Mouse (Mus musculus) CH12.LX (cell line): ENCODE measurements around the gene Tnpo1. TPM values are rescaled to one million over a fixed set of nuclear protein-coding genes. Genes with fewer than 3 reads are reported as not detected.

ENCODE experiments used
- DNase-seq: peaks from one replicate; pipeline ENCODE4 v3.0.0-alpha.2; 2013; ENCODE audit errors: extremely low read depth
- H3K27ac ChIP-seq: 2 replicates; pipeline ENCODE4 v1.5.1; 2012; ENCODE audit warnings: low read depth, mild to moderate bottlenecking, control low read depth, moderate library complexity; ENCODE audit not compliant: insufficient read depth
- H3K27me3 ChIP-seq: replicated peaks from 2 replicates; pipeline ENCODE3; 2012; ENCODE audit warnings: inconsistent platforms
- H3K36me3 ChIP-seq, 2 experiments: replicated peaks in 1 of 2; 2 replicates each; pipeline versions ENCODE3 to v1.6.1; 2012; ENCODE audit warnings: inconsistent platforms in 1 of 2, low read length in 1 of 2, mild to moderate bottlenecking in 1 of 2, mixed read lengths in 1 of 2, moderate library complexity in 1 of 2; ENCODE audit not compliant: control insufficient read depth in 1 of 2, insufficient read depth in 1 of 2
- H3K4me1 ChIP-seq, 2 experiments: 2 replicates each; pipeline ENCODE4 v1.6.1; 2012; ENCODE audit warnings: inconsistent platforms in 1 of 2, moderate library complexity in 1 of 2; ENCODE audit not compliant: insufficient read depth in 2 of 2, control insufficient read depth in 1 of 2
- H3K4me2 ChIP-seq: 2 replicates; pipeline ENCODE4 v1.6.1; 2012; ENCODE audit warnings: low read depth, mild to moderate bottlenecking, control low read depth; ENCODE audit not compliant: poor library complexity, insufficient read depth, severe bottlenecking
- H3K4me3 ChIP-seq, 3 experiments: fragments of 150-350 bp in 1 of 3; sonication (generic) in 1 of 3; replicated peaks in 1 of 3; 2 replicates each; pipeline versions ENCODE3 to v1.5.1; 2011 to 2012; ENCODE audit warnings: low read depth in 2 of 3, low read length in 2 of 3, mild to moderate bottlenecking in 2 of 3, moderate library complexity in 2 of 3, control low read depth in 1 of 3, improper control_type of control experiment in 1 of 3, inconsistent platforms in 1 of 3, mixed read lengths in 1 of 3; ENCODE audit not compliant: poor library complexity in 1 of 3
- H3K79me2 ChIP-seq: replicated peaks from 2 replicates; pipeline ENCODE4 v1.6.1; 2012; ENCODE audit warnings: mild to moderate bottlenecking, moderate library complexity; ENCODE audit not compliant: control insufficient read depth, poor library complexity, insufficient read depth, severe bottlenecking; ENCODE audit errors: extremely low read depth
- H3K9ac ChIP-seq: 2 replicates; pipeline ENCODE4 v1.6.1; 2012; ENCODE audit warnings: low read depth, mild to moderate bottlenecking, control low read depth, moderate library complexity; ENCODE audit not compliant: insufficient read depth
- H3K9me3 ChIP-seq: replicated peaks from 2 replicates; pipeline ENCODE3; 2012; ENCODE audit warnings: low read length, inconsistent platforms, mixed read lengths
- BHLHE40 ChIP-seq: IDR thresholded peaks from 2 replicates; pipeline ENCODE4 v1.6.1; 2011; ENCODE audit warnings: mild to moderate bottlenecking, low read depth, low read length, improper control_type of control experiment
- CHD1 ChIP-seq: IDR thresholded peaks from 2 replicates; pipeline ENCODE4 v1.6.1; 2012; ENCODE audit warnings: low read depth, low read length, improper control_type of control experiment, inconsistent platforms
- CTCF ChIP-seq, 2 experiments: IDR thresholded peaks in 1 of 2; conservative IDR thresholded peaks in 1 of 2; 2 replicates each; pipeline ENCODE4 v1.5.1; 2011 to 2012; ENCODE audit warnings: low read depth in 2 of 2, low read length in 2 of 2, improper control_type of control experiment in 1 of 2, inconsistent platforms in 1 of 2, mild to moderate bottlenecking in 1 of 2, moderate library complexity in 1 of 2
- E2F4 ChIP-seq: IDR thresholded peaks from 2 replicates; pipeline ENCODE4 v1.6.1; 2011; ENCODE audit warnings: low read depth, low read length, improper control_type of control experiment; ENCODE audit not compliant: insufficient replicate concordance
- ELF1 ChIP-seq: IDR thresholded peaks from 2 replicates; pipeline ENCODE4 v1.6.1; 2014; ENCODE audit warnings: low read depth, mild to moderate bottlenecking, inconsistent platforms, low read length, improper control_type of control experiment
- EP300 ChIP-seq: IDR thresholded peaks from 2 replicates; pipeline ENCODE4 v1.6.1; 2011; ENCODE audit warnings: low read length, improper control_type of control experiment
- ETS1 ChIP-seq: conservative IDR thresholded peaks from 2 replicates; pipeline ENCODE4 v1.6.1; 2012; ENCODE audit warnings: low read depth, mild to moderate bottlenecking, inconsistent platforms, low read length, improper control_type of control experiment, moderate library complexity
- GABPA ChIP-seq: IDR thresholded peaks from 2 replicates; pipeline ENCODE4 v1.6.1; 2012; ENCODE audit warnings: low read depth, low read length, improper control_type of control experiment, inconsistent platforms; ENCODE audit not compliant: insufficient replicate concordance
- HCFC1 ChIP-seq: IDR thresholded peaks from 2 replicates; pipeline ENCODE4 v1.6.1; 2012; ENCODE audit warnings: low read depth, mild to moderate bottlenecking, inconsistent platforms, low read length, improper control_type of control experiment
- IRF4 ChIP-seq: IDR thresholded peaks from 2 replicates; pipeline ENCODE4 v1.6.1; 2014; ENCODE audit warnings: low read depth, mild to moderate bottlenecking, inconsistent platforms, low read length, improper control_type of control experiment
- JUND ChIP-seq: conservative IDR thresholded peaks from 2 replicates; pipeline ENCODE4 v1.6.1; 2011; ENCODE audit warnings: low read depth, low read length, improper control_type of control experiment
- KAT2A ChIP-seq: IDR thresholded peaks from 2 replicates; pipeline ENCODE4 v1.6.1; 2012; ENCODE audit warnings: low read length, improper control_type of control experiment, inconsistent platforms; ENCODE audit not compliant: insufficient replicate concordance
- MAX ChIP-seq: IDR thresholded peaks from 2 replicates; pipeline ENCODE4 v1.6.1; 2011; ENCODE audit warnings: low read length, improper control_type of control experiment
- MEF2A ChIP-seq: IDR thresholded peaks from 2 replicates; pipeline ENCODE4 v1.6.1; 2014; ENCODE audit warnings: low read depth, mild to moderate bottlenecking, inconsistent platforms, low read length, improper control_type of control experiment, borderline replicate concordance
- MXI1 ChIP-seq: IDR thresholded peaks from 2 replicates; pipeline ENCODE4 v1.6.1; 2011; ENCODE audit warnings: mild to moderate bottlenecking, low read depth, low read length, improper control_type of control experiment
- MYC ChIP-seq: IDR thresholded peaks from 2 replicates; pipeline ENCODE4 v1.6.1; 2011; ENCODE audit warnings: low read depth, mild to moderate bottlenecking, improper control_type of control experiment, low read length
- NRF1 ChIP-seq: IDR thresholded peaks from 2 replicates; pipeline ENCODE4 v1.6.1; 2014; ENCODE audit warnings: low read depth, mild to moderate bottlenecking, inconsistent platforms, low read length, improper control_type of control experiment, moderate library complexity
- PAX5 ChIP-seq: IDR thresholded peaks from 2 replicates; pipeline ENCODE4 v1.6.1; 2012; ENCODE audit warnings: low read length, inconsistent platforms, mixed read lengths
- POLR2A ChIP-seq: IDR thresholded peaks from 2 replicates; pipeline ENCODE4 v1.6.1; 2011; ENCODE audit warnings: low read depth, mild to moderate bottlenecking, improper control_type of control experiment, low read length
- POLR2AphosphoS2 ChIP-seq: IDR thresholded peaks from 2 replicates; pipeline ENCODE4 v1.6.1; 2011; ENCODE audit warnings: low read depth, low read length, improper control_type of control experiment
- RAD21 ChIP-seq: IDR thresholded peaks from 2 replicates; pipeline ENCODE4 v1.6.1; 2011; ENCODE audit warnings: low read depth, mild to moderate bottlenecking, low read length, improper control_type of control experiment, moderate library complexity
- SIN3A ChIP-seq: IDR thresholded peaks from 2 replicates; pipeline ENCODE4 v1.6.1; 2012; ENCODE audit warnings: low read length, improper control_type of control experiment, inconsistent platforms
- SMC3 ChIP-seq: IDR thresholded peaks from 2 replicates; pipeline ENCODE4 v1.6.1; 2011; ENCODE audit warnings: low read depth, low read length, improper control_type of control experiment
- TBP ChIP-seq: conservative IDR thresholded peaks from 2 replicates; pipeline ENCODE4 v1.6.1; 2011; ENCODE audit warnings: low read depth, low read length, improper control_type of control experiment
- TCF12 ChIP-seq: IDR thresholded peaks from 2 replicates; pipeline ENCODE4 v1.6.1; 2014; ENCODE audit warnings: low read depth, mild to moderate bottlenecking, inconsistent platforms, low read length, improper control_type of control experiment
- UBTF ChIP-seq: IDR thresholded peaks from 2 replicates; pipeline ENCODE4 v1.6.1; 2012; ENCODE audit warnings: low read depth, mild to moderate bottlenecking, inconsistent platforms, low read length, improper control_type of control experiment, moderate library complexity
- USF1 ChIP-seq: IDR thresholded peaks from 2 replicates; pipeline ENCODE4 v1.6.1; 2014; ENCODE audit warnings: low read depth, mild to moderate bottlenecking, inconsistent platforms, low read length, improper control_type of control experiment
- USF2 ChIP-seq: conservative IDR thresholded peaks from 2 replicates; pipeline ENCODE4 v1.6.1; 2011; ENCODE audit warnings: low read depth, low read length, improper control_type of control experiment
- ZC3H11A ChIP-seq: IDR thresholded peaks from 2 replicates; pipeline ENCODE4 v1.6.1; 2012; ENCODE audit warnings: low read depth, mild to moderate bottlenecking, inconsistent platforms, low read length, improper control_type of control experiment
- ZKSCAN1 ChIP-seq: IDR thresholded peaks from 2 replicates; pipeline ENCODE4 v1.6.1; 2012; ENCODE audit warnings: low read depth, inconsistent platforms, low read length, improper control_type of control experiment, borderline replicate concordance
- ZMIZ1 ChIP-seq: IDR thresholded peaks from 2 replicates; pipeline ENCODE4 v1.6.1; 2012; ENCODE audit warnings: low read depth, mild to moderate bottlenecking, inconsistent platforms, low read length, improper control_type of control experiment
- ZNF384 ChIP-seq: IDR thresholded peaks from 2 replicates; pipeline ENCODE4 v1.6.1; 2012; ENCODE audit warnings: low read depth, low read length, improper control_type of control experiment, inconsistent platforms
- dilution Hi-C: fragments of 300-500 bp; cut with MboI; formaldehyde crosslinking; loops from 2 replicates; pipeline ENCODE4 v1.14.3; 2020; ENCODE audit warnings: low sequenced_read_pairs; ENCODE audit not compliant: extremely low pct_unique_long_range_greater_than_20kb, extremely low pct_ligation_motif_present
- in situ Hi-C: fragments of 300-500 bp; cut with MboI; formaldehyde crosslinking; loops from 3 replicates; pipeline ENCODE4 v1.14.3; 2019; ENCODE audit warnings: low sequenced_read_pairs, low pct_ligation_motif_present, low pct_unique_long_range_greater_than_20kb, mixed read lengths
- polyA plus RNA-seq: library from polyadenylated mRNA; unstranded; fragments of >175 nt; gene quantifications from 2 replicates; pipeline ENCODE4 v1.2.1, GENCODE M21; 2012; ENCODE audit warnings: low read depth; ENCODE audit not compliant: insufficient read length
- total RNA-seq, 2 experiments: library from RNA; depleted of rRNA; stranded (reverse); fragments of 300-350 nt in 1 of 2; fragments of >200 nt in 1 of 2; gene quantifications; 2 replicates each; pipeline ENCODE4 v1.2.3; 2012 to 2014

The Tnpo1 gene
- total and polyA plus RNA-seq, 3 experiments, result 93.6 to 105 (median 95.9) TPM

- no peaks in the 10 kb centered on the region for H3K36me3 ChIP-seq
- H3K27me3 ChIP-seq, result no peaks in the 10 kb centered on the region
- DNase-seq, result no peak
- H3K4me3 ChIP-seq, result no peak overlapping the region
- H3K27ac ChIP-seq, result no peak overlapping the region
- dilution Hi-C loops (no loop called here), in situ Hi-C loops (no loop called here)
- 0 out of 2 replicates have a peak overlapping the region, but pooled peaks have one; percentile 73 for H3K9ac ChIP-seq
- peaks cover 2 to 29% of the 10 kb centered on the region in 2 experiments for H3K4me1 ChIP-seq
- H3K79me2 ChIP-seq, result no peaks in the 10 kb centered on the region
- TF ChIP-seq ZNF384 (no peak), USF1 (no peak), ELF1 (no peak), MEF2A (no peak), ZMIZ1 (no peak), EP300 (no peak), TBP (no peak), GABPA (no peak)
- peak overlapping the region; percentile 96 for H3K4me2 ChIP-seq
- H3K9me3 ChIP-seq, result no peaks in the 10 kb centered on the region
Measured at GRCm38 (mm10) chr13:98945908-98946307, 19.7 kb upstream of the Tnpo1 start.

- peaks cover 2 to 32% of the 10 kb centered on the region in 2 experiments for H3K4me1 ChIP-seq
- H3K79me2 ChIP-seq, result no peaks in the 10 kb centered on the region
- H3K36me3 ChIP-seq, result no peaks in the 10 kb centered on the region
- DNase-seq, result peak; percentile 75
- peak overlapping the region in 1 of 3 experiments; percentile 54 for H3K4me3 ChIP-seq
- in situ Hi-C loops (no loop called here), dilution Hi-C loops (no loop called here)
- H3K27me3 ChIP-seq, result no peaks in the 10 kb centered on the region
- peak overlapping the region; percentile 96 for H3K4me2 ChIP-seq
- no peaks in the 10 kb centered on the region for H3K9me3 ChIP-seq
- peak overlapping the region; percentile 86; the same call in 1 of the 2 replicates for H3K27ac ChIP-seq
- peak overlapping the region; percentile 73 for H3K9ac ChIP-seq
- TF ChIP-seq MXI1 (peak; percentile 54; the same call in 1 of the 2 replicates), POLR2AphosphoS2 (no peak), ETS1 (0 out of 2 replicates have a peak, but pooled peaks have one; percentile 28), KAT2A (no peak), BHLHE40 (no peak), RAD21 (no peak; the same call in 1 of the 2 replicates), HCFC1 (no peak), POLR2A (no peak; the same call in 1 of the 2 replicates), ZMIZ1 (peak; percentile 27; the same call in 1 of the 2 replicates), JUND (no peak), ZKSCAN1 (no peak), SMC3 (no peak), TBP (0 out of 2 replicates have a peak, but pooled peaks have one; percentile 72), MAX (no peak), ELF1 (no peak), MEF2A (no peak), EP300 (no peak), SIN3A (no peak), GABPA (no peak), PAX5 (no peak), USF2 (no peak), ZC3H11A (no peak), ZNF384 (0 out of 2 replicates have a peak, but pooled peaks have one; percentile 5), USF1 (no peak), NRF1 (peak; percentile 60), CHD1 (no peak), UBTF (no peak), TCF12 (no peak), CTCF (conservative IDR thresholded peaks at IDR 0.05 in 1 of 2, IDR thresholded peaks at IDR 0.05 in 1 of 2; ENCODE audit: low read depth in 2 of 2, low read length in 2 of 2) (no peak), MYC (no peak), IRF4 (peak; percentile 72), E2F4 (no peak)
Measured at GRCm38 (mm10) chr13:98945381-98945780, 19.2 kb upstream of the Tnpo1 start.
